Mouse (Mus musculus) C2C12 (cell line): ENCODE results near the gene Grm4. TPM values are rescaled to one million over a fixed set of nuclear protein-coding genes. Genes with fewer than 3 reads are reported as not detected.

Experiments used
- H3K27me3 ChIP-seq: one replicate; pipeline ENCODE4 v1.6.1; 2011; ENCODE audit not compliant: control insufficient read depth, insufficient read depth, insufficient read length
- H3K36me3 ChIP-seq: one replicate; pipeline ENCODE4 v1.6.1; 2011; ENCODE audit not compliant: control insufficient read depth, insufficient read depth
- H3K4me3 ChIP-seq: one replicate; pipeline ENCODE4 v1.5.1; 2011; ENCODE audit warnings: mild to moderate bottlenecking, control low read depth; ENCODE audit not compliant: poor library complexity, insufficient read depth, severe bottlenecking
- H3K79me2 ChIP-seq: one replicate; pipeline ENCODE4 v1.6.1; 2011; ENCODE audit not compliant: control insufficient read depth, insufficient read depth
- H3K79me3 ChIP-seq: one replicate; pipeline ENCODE4 v1.6.1; 2011; ENCODE audit warnings: low read depth, control low read depth
- H3ac ChIP-seq: one replicate; pipeline ENCODE3; 2011; ENCODE audit warnings: low read depth; ENCODE audit not compliant: control insufficient read depth, insufficient read length
- CEBPB ChIP-seq: IDR thresholded peaks from one replicate; pipeline ENCODE4 v1.6.1; 2011; ENCODE audit warnings: low read depth, mild to moderate bottlenecking, control low read depth, moderate library complexity
- CTCF ChIP-seq: IDR thresholded peaks from one replicate; pipeline ENCODE4 v1.5.1; 2011; ENCODE audit not compliant: control insufficient read depth, insufficient read depth, insufficient read length
- FOSL1 ChIP-seq: IDR thresholded peaks from one replicate; pipeline ENCODE4 v1.8.0; 2011; ENCODE audit warnings: mild to moderate bottlenecking, low read length; ENCODE audit not compliant: poor library complexity, insufficient read depth, severe bottlenecking
- MAX ChIP-seq: IDR thresholded peaks from one replicate; pipeline ENCODE4 v1.6.1; 2011; ENCODE audit warnings: mild to moderate bottlenecking, control low read depth
- MYOD1 ChIP-seq: IDR thresholded peaks from one replicate; pipeline ENCODE4 v1.6.1; 2011; ENCODE audit warnings: low read depth; ENCODE audit not compliant: control insufficient read depth, insufficient read length
- MYOG ChIP-seq: IDR thresholded peaks from one replicate; pipeline ENCODE4 v1.6.1; 2011; ENCODE audit not compliant: control insufficient read depth, insufficient read length; ENCODE audit errors: extremely low read depth
- USF1 ChIP-seq: IDR thresholded peaks from one replicate; pipeline ENCODE4 v1.6.1; 2011; ENCODE audit warnings: low read depth, mild to moderate bottlenecking, control low read depth, moderate library complexity
- polyA plus RNA-seq: library from polyadenylated mRNA; unstranded; fragments of >200 nt; fragmentation: generic; extraction: Trizol; gene quantifications from one replicate; pipeline ENCODE4 v1.2.1, GENCODE M21; 2012; ENCODE audit warnings: missing spikeins

The Grm4 gene
- polyA plus RNA-seq, 1 experiment = not detected

DNA sequence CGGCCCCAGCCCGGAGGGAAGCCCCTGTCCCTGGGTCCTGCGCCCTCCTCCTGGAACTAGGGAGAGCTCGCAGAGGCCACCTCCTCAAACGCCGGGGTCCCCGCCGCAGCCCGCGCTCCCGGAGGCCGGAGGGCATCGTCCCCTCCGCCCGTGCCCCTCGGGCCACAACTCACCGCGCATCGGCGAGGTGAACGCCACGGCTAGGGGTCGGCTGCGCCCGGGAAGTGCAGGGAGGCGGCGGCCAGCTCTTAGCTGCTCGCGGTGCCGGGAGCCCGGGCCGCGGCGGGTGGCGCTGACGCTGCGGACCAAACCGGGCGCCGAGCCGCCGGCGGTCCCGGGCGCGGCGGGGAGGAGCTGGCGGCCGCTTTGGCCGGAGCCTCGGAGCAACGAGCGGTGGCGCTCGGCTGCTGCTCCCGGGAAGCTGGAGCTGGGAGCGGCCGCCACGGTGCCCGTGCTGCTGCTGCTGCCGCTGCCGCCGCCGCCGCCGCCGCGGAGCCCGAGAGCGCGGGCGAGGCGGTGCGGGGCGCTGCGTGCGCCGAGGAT, 8.5 kb downstream of the Grm4 start:
- Histone ChIP-seq H3K27me3 (peaks cover 100% of the 10 kb centered on the region), H3K79me2 (no peaks in the 10 kb centered on the region), H3K36me3 (no peaks in the 10 kb centered on the region), H3K79me3 (no peaks in the 10 kb centered on the region), H3K4me3 (peak overlapping the region; percentile 11), H3ac (no peak overlapping the region)
- TF ChIP-seq FOSL1 = no peak
- no peak for TF ChIP-seq MYOG
- no peak for TF ChIP-seq MAX
- TF ChIP-seq USF1 = no peak
- no peak for TF ChIP-seq CEBPB
- no peak for TF ChIP-seq CTCF
- TF ChIP-seq MYOD1 = no peak

DNA sequence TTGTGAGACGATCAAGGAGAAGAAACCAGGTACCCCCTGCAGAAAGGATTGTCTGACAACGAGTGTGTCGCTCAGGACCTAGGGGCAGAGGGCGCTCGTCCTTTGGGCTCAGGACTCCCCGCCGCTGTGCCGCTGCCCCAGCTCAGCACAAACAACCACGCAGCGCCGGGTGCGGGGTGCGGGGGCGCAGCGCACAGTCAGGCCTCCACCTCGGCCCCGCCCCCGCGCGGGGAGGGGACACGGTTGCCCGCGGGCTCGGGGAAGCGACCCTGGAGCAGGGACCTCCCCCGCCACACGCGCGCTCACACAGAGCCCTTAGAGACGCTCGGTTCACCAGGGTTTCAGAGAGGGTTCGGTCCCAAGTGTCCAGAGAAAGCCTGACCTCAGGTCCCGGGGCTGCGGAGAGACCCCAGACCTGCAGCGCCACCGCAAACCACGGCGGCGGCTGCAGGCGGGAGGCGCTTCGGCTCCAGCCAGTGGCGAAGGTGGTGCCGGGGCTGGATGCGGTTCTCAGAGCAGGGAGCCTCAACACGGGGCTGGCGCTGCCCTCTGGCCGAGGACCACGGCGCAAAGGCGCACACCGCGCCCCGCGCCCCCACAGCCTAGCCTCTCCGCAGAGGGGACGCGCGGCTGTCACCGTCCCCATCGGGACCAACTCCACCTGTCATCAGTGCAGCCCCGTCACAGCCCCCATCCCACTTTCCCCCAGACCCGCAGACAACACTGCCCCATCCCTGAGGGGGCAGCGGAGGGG, 9.2 kb downstream of the Grm4 start:
- Histone ChIP-seq H3K27me3 (peaks cover 99% of the 10 kb centered on the region), H3K79me3 (no peaks in the 10 kb centered on the region), H3K4me3 (peak overlapping the region; percentile 11), H3ac (no peak overlapping the region), H3K79me2 (no peaks in the 10 kb centered on the region), H3K36me3 (no peaks in the 10 kb centered on the region)
- TF ChIP-seq FOSL1 (no peak), CTCF (no peak), USF1 (no peak), MYOG (no peak), MAX (no peak), MYOD1 (no peak), CEBPB (no peak)

DNA sequence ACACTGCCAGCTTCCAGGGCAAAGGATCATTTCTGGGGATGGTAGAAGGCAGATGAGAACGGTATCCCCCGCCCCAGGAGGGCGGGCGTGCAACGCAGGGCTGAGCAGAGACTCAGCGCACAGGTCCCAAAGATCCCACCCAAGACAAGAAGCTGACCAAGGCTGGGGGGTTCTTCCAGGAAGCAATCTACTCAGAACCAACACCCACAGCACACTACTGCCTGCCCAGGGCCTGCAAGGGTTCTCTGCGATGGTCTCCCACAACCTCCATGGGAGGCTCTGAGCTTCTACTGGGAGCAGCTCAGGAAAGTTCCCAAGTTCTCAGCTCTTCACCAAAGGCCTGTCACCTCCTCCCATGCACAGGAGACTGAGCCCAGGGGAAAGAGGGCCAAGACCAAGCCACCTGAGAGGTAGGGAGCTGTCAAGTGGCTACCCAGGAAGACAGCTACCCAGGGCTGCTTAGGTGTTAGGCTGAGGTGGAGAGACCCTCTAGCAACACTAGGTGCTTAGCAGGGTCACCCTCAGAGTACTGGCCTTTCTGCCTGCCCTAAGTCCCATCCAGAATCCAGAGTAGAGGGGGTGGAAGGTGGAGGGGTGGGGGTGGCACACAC, 10.0 kb downstream of the Grm4 start:
- peaks cover 99% of the 10 kb centered on the region for H3K27me3 ChIP-seq
- H3K79me2 ChIP-seq = no peaks in the 10 kb centered on the region
- H3K36me3 ChIP-seq = no peaks in the 10 kb centered on the region
- H3ac ChIP-seq = no peak overlapping the region
- H3K4me3 ChIP-seq = no peak overlapping the region
- H3K79me3 ChIP-seq = no peaks in the 10 kb centered on the region
- TF ChIP-seq MYOD1 = no peak
- TF ChIP-seq MAX = no peak
- no peak for TF ChIP-seq USF1
- TF ChIP-seq CEBPB = no peak
- TF ChIP-seq FOSL1 = no peak
- no peak for TF ChIP-seq MYOG
- TF ChIP-seq CTCF = no peak

DNA sequence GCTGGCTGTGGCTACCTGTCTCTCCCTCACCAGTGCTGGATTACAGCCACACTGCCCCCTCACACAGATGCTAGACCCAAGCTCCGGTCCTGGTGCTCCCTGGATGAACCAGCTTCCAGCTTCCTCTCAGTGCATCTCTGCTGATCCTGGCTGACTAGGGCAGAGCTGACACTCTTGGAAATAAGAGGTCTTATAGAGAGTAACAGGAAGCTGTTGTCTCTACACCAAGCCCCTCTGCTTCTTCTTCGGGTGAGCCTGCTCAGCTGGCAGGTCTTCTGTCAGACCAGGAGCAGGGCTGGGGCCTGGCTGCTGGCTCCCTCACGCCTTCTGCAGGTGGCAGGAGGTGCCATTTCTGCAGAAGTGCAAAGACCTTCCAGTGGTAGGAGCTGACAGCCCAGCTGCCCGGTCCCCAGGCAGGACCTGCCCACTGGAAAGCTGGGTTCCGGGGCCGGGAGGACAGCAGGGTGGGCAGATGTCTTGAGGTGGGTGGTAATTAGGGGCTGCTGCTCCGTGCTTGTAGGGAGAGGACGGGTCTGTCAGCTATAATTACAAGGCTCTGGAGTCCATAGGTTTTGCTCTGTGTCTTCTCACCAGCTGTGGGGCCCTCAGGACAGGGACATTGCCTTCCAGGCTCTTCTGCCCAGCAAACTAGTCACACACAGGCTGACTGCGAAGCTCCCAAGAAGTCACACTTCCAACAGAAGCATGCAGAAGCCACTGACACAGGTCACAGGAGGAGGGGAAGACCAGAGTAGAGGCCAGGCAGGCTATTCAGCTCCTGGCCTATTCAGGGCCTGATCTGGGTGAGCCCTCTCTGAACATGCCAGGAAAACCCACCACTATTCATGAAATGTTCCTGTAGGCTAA, 10.7 kb downstream of the Grm4 start:
- Histone ChIP-seq H3K4me3 (no peak overlapping the region), H3ac (no peak overlapping the region), H3K79me2 (no peaks in the 10 kb centered on the region), H3K36me3 (no peaks in the 10 kb centered on the region), H3K27me3 (peaks cover 93% of the 10 kb centered on the region), H3K79me3 (no peaks in the 10 kb centered on the region)
- no peak for TF ChIP-seq USF1
- no peak for TF ChIP-seq MAX
- TF ChIP-seq CTCF = no peak
- no peak for TF ChIP-seq MYOG
- TF ChIP-seq CEBPB = no peak
- no peak for TF ChIP-seq FOSL1
- TF ChIP-seq MYOD1 = no peak

DNA sequence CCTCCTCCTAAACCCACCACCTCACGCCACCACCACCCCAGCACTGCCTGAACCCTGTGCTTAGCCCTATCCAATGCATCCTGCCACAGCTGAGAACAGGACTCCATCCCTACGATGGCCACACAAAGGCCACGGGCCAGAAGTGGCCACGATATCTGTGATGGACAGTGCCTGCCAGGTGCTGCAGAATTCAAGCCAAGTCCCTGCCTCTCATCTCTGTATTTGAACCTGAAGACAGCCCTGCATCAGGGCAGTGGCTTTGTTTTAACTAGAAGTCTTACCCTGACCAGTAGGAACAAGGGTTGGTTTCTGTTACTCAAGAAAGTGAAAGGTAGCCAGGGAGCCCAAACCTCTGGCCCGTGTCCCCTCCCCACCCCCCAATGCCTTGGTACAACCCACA, 12.1 kb downstream of the Grm4 start:
- no peaks in the 10 kb centered on the region for H3K79me3 ChIP-seq
- H3K36me3 ChIP-seq = no peaks in the 10 kb centered on the region
- H3ac ChIP-seq = no peak overlapping the region
- H3K27me3 ChIP-seq = peaks cover 80% of the 10 kb centered on the region
- no peak overlapping the region for H3K4me3 ChIP-seq
- H3K79me2 ChIP-seq = no peaks in the 10 kb centered on the region
- TF ChIP-seq MYOD1 (no peak), FOSL1 (no peak)
